Mouse (Mus musculus) kidney, adult 2 months (tissue): ENCODE measurements around the gene Foxo1.

Experiments used
- CTCF ChIP-seq: fragments of 200-500 bp; conservative IDR thresholded peaks from 2 replicates; pipeline ENCODE4 v1.5.1; 2011; ENCODE audit warnings: low read depth, mild to moderate bottlenecking, control low read depth, low read length, moderate library complexity, mixed read lengths; ENCODE audit not compliant: insufficient read depth, insufficient read length
- POLR2A ChIP-seq: fragments of 200-500 bp; IDR thresholded peaks from one replicate; pipeline ENCODE4 v1.6.1; 2011; ENCODE audit warnings: low read depth, low read length, control low read depth

GRCm38 (mm10) chr3:52283521-52283920 lies 15.4 kb downstream of the Foxo1 start:
- no peak for TF ChIP-seq CTCF
- no peak for TF ChIP-seq POLR2A
